Mouse (Mus musculus) adrenal gland, postnatal 14 days (tissue): ENCODE data around the gene Upk1b. TPM values are rescaled to one million over a fixed set of nuclear protein-coding genes. Genes with fewer than 3 reads are reported as not detected.
A peak's percentile ranks its signal among the peaks of the same experiment; 100 is the strongest.

Source experiments
- DNase-seq: peaks from one replicate; pipeline ENCODE4 v3.0.0; 2021; ENCODE audit warnings: mixed read lengths
- total RNA-seq: library from RNA; stranded (reverse); gene quantifications from 2 replicates; pipeline ENCODE4 v1.2.3, GENCODE M21; 2021

The Upk1b gene
- total RNA-seq, 1 experiment from 2014 or later: 3.7 TPM

DNA sequence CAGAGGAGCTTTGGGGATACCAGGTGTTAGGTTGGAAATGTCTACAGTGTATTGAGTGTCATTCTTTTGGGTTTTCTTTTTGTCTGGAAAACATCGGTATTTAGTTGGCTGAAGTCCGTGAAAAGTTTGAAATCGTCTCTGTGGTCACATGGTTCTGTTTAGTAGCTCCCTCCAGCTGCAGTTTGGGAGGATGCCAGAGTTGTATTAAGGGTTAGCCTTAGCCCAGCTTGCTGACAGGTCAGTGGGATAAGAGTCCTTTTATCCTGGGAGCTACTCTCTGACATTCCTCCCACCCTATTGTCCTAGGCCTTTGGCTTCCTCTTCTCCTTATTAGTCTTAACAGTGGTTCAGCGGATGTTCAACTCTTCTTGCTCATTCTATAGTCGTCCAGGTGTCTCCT, 38.2 kb downstream of the Upk1b start:
- DNase-seq: no peak

DNA sequence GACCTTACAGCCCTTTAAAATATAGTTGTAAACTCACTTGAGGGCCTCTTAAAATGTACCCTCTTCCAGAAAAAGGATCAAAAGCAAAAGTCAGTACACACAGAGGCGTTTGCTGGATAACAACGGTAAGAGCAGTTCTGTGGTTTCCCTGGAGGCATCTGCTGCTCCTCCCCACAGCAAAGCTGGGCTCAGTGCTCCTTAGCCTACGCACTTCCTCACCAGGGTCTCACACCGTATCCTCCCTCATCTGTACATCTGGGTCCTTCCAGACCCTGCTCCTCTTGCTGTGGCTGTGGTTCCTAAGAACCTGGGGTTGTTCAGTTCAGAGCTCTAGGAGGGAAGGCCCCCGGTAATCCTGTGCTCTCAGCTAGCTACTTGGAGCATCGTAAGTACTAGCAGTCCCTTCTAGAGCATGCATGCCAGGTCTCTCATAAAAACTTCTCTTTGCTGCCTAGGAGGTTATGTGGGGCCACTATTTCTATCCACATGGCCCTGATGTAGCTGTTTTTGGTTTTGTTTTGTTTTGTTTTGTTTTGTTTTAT, 39.2 kb downstream of the Upk1b start:
- no peak for DNase-seq

DNA sequence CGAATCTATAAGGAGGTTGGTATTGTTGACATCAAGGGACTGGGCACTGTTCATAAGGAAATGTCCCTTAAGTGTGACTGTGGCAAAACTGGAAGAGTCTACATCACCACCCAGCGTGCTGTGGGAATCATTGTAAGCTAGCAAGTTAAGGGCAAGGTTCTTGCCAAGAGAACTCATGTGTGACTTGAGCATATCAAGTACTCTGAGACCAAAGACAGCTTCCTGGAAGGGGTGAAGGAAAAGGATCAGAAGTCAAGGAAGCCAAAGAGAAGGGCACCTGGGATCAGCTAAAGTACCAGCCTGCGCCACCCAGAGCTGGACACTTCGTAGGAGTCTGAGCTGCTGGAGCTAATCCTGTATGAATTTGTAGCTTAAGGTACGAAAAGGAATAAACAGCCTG, 39.9 kb downstream of the Upk1b start:
- no peak for DNase-seq

DNA sequence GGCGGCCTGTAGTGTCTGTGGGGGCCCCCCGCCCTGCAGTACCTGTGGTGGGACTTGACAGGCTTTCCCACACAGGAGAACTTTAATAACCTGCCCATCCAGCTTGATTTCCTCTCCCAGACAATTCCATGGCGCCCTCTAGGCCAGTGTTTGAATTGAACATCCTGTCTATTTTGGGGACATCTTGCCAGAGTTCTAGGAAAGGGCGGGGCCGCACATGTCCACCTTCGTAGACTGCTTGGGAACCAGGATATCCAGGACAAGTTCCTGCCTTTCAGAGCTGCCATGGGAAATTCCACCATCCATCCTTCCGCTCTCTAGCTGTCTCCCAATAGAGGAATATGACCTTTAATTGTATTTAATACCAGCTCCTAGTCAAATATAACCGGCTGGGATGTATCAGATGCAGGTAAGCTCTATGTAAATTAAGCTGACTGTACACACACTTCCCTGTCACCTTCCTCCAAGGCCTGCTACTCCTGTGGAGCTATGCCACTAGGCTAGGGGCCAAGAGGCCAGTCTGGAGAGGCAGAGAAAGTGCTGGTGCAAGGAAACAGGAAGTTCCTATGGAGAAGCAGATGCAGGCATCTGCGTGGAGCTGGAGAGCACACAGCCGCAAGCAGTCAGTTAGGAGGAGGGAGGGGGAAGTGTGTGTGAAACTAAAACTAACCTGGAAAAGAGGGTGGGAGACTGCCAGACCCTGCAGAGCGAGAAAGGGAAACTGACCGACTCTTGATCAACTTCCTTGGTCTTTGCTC, 41.8 kb downstream of the Upk1b start:
- peak; percentile 34 for DNase-seq

DNA sequence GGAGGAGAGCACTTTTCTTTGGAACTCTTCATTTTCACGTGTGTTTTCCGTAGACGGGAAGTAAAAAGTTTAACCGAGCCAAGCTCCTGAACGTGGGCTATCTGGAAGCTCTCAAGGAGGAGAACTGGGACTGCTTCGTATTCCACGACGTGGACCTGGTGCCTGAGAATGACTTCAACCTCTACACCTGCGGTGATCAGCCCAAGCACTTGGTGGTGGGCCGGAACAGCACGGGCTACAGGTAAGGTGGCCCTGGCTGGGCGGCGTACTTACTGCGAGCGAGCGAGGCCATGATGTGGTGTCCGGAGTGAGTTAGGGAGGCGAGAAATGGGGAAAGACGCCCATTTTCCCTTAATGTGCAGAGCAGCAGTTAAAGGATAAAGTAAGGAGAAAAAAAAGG, 42.5 kb downstream of the Upk1b start:
- DNase-seq: no peak

DNA sequence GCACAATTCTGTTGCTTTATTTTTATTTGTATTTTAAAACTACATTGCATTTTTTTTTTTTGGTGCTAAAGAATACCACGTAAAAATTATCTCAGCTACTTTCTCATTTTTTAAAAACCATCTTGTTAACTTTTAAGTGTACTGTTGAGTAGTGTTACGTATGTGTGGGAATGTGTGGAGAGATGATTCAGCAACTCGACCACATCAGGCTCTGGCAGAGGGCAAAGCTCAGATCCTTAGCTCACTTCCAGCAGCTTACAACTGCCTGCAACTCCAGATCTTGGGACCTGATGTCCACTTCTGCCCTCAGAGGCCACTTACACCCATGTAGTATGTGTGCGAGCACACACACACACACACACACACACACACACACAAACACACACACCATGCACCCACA, 43.6 kb downstream of the Upk1b start:
- DNase-seq: no peak

DNA sequence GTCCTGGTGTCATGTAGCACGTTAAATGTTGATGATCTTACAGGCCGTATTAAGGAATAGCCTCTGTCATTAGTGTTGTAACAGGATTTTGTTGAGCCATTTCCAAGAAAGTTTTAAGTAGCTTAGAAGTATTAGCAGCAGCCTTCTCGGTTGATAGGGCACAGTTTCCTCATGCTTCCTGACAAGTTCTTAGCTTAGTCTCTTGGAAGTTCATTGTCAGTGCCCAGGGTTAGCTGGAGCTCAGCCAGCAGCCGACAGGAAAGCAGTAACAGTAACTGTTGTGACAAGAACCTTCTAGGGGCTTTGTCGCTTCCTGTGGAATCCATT, 44.0 kb downstream of the Upk1b start:
- peak; percentile 66 for DNase-seq

DNA sequence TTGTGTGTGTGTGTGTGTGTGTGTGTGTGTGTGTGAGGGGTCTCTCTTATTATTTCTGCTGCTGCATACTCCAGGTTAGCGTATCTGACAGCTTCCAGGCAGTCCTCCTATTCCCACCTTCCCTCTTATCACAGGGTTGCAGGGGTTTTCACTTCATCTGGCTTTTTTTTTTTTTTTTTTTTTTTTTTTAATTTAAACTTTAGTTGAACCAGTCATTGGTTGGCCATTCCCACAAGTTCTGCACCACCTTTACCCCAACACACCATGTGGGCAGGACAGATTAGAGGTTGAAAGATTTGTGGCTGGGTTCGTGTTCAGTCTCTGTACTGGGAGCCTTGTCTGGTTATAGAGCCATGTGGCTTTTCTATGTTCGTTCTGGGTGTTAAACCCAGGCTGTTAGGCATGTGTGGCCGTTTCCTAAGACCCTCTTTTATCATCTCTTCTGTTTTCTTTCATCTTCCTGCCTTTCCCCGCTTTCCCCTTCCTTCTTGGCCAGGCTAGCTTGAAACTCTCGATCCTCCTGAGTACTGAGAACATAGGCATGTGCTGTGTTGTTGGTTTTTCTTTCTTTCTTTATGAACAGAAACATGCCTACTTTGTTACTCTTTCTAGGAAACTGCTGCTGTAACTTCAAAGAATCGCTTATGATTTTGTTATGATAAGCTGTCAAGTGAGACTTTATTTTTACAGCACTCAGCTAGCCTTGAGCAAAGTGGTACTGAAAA, 44.5 kb downstream of the Upk1b start:
- no peak for DNase-seq

DNA sequence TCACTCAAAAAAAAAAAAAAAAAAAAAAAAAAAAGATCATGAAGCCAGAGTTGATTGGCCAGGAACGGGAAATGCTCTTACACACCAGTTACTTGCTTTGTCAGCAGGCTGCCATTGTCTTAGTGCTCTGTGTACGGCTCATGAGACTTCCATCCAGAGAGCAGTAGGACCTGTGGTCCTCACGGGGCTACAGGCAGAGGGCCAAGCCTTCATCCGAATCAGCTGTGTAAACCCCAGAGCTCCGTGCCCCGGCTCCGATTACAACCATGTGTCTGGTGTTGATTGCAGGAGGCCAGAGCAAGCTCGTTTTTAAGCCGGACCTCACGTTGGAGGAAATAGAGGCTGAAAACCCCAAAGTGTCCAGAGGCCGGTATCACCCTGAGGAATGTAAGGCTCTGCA, 46.5 kb downstream of the Upk1b start:
- DNase-seq: no peak

DNA sequence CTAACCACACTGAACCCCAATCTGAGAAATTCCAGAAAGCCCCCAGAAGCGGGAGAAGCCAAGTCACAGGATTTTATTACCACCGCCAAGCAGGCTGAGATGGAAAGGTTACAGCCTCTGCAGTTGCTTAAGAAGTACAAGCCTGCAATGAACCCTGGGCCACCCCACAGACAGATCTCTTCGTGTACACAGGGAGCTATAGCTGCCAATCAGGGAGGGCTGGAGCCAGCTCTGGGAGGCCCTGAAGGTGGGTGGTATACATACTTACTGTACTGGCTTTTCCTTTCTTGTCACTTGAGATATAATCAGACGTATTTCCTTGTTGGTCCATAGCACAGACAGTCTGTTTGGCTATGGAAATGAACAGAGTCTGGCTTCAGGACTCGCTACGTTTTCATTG, 49.3 kb downstream of the Upk1b start:
- no peak for DNase-seq

DNA sequence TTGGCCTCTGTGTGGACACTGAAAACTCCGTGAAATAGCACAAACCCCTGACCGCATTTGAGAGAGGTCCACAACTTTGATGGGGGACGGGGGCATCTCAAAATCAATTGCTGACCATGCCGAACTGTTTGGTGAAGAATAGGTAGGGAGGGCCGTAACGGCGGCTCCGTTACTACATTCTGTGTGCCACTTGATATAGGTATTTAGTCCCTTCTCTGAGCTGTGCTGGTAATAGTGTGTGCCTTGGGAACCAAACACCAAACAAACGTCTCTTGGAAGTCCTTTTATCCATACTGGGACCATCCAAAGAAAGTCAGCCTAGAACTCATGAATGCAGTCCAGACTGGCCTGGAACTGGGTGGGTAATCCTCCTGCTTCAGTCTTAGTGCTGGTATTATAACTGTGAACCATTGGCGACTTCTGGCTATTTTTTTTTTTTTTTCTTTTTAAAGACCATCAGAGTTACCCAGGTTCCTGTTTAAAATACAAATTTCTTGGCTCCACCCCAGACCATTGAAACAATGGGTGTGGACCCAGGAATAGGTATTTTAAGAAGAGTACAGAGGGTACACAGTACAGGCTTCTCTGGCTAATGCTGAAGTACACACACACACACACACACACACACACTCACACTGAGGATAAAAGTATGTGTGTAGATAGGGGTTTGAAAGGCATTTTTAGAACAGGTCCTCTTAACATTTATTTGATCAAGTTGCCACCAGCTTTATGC, 56.0 kb downstream of the Upk1b start:
- no peak for DNase-seq

DNA sequence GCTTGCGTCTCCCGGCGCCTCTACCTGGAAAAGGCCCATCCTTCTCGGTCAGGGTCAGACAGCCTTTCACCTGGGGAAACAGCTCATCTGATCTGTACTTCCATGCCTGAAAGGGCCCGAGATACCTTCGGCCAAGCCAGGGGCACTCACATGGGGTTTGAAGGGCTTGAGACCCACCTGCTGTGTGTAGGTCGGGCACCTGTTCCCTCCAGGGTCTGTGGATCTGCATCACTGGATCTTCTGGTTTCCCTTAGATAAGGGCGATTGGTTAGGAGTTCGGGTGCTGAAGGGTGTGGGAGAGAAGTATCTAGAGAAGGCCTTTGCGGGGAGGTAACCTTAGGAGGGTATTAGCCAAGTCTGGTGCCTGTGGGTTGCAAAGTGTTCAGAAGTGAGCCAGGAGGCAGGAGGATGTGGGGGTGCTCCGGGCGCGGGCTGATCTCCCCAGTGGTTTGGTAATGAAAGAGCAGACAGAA, 57.4 kb downstream of the Upk1b start:
- peak; percentile 35 for DNase-seq

DNA sequence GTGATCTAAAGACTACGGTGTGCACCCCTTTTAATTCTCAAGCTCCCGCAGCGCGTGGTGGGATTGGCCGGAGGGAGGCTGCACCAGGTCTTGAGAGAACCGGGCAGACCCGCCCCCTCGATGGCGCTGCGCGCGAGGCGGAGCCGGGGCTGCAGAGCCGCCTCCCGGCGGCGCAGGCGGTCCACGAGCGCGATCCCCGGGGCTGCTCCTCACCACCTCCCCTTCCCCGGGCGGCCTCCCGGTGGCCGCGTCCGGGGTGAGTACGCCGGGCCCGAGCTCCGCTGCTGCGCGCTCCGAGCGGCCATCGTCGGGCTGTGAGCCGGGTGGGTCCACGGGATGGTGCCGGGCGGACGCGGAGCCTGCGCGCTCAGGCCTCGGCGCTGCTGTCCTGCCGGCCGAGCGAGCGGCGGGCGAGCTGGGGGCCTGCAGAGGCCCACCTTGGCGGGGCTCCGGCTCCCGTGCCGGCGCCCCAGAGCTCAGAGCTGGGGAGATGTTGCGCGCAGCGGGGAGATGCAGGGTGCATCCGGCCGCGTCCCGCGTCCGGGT, 57.9 kb downstream of the Upk1b start, which contains the start of gene B4galt4:
TSS of gene B4galt4 (plus strand) at position 152 of the 546 bp plus-strand sequence.
- peak; percentile 87 for DNase-seq

DNA sequence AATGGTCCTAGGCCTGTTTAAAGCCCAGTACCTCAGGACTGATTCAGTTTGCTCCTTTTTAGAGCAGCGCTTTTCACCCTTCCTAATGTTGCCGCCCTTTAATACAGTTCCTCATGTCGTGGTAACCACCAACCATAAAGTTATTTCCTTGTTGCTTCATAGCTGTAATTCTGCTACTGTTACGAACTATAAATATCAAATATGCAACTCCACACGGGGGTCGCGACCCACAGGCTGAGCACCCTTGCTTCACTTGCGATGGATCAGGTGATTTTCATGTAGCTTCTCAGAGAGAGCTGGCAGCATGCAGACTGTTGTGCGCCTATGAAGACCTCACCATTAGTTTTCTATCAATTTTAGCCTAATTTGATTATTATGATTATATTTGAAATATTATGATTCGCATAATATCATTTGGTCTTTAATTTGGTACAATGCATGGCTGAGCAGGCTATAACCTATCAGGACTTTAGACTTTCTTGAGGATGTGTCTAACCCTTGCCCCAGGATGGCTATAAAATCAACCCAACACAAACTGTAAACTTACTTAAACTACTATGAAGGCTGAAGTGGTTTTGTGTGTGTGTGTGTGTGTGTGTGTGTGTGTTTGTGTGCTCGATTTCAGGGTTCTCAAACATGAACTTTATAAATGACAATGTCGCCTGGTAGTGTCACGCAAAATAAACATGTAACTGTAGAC, 58.8 kb downstream of the Upk1b start:
- DNase-seq: no peak

DNA sequence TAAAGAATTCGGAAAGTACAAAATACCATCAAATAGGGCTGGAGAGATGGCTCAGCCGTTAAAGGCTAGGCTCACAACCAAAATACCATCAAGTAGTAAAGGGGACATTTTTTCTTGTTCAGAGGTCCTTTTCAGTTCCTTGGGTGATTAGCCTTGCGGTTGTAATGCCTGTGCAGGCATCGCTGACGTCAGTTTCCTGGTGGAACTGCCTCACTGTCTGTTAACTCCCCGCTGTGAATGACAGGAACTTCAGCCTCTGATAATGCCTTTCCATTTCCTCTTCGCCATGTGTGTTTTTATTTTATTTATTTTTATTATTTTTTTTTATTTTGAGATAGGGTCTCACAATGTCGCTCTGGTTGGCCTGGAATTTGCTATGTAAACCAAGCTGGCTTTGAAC, 69.2 kb downstream of the Upk1b start:
- DNase-seq: no peak

DNA sequence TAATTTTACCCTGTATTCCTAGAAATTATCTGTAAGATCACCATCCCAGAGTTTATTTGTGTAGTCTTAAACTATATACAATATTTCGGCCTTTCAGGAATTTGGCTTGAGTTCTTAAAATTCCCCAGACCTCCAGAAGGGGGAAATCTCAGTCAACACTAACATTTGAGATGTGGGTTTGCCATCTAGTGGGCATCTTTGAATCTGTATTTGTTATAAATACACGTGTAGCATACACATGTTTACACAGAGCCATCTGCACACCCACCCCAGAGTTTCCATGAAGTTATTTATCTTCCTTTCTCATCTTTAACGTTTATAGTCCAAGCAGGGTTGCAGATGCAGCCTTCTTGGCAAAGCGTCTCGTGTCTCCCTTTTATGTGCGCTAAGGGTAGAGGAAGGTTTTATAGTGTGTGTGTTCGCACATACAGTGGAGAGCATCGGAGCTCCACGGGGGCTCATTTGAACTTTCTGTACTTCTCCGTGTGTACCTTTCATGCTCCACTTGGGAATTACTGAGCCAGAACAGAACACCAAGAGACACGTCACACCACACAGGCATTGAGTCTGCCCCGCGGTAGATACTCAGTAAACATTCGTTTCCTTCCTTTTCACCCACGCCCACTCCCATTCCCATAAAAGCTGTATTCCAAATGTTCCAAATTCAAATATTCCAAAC, 70.4 kb downstream of the Upk1b start:
- peak; percentile 27 for DNase-seq

DNA sequence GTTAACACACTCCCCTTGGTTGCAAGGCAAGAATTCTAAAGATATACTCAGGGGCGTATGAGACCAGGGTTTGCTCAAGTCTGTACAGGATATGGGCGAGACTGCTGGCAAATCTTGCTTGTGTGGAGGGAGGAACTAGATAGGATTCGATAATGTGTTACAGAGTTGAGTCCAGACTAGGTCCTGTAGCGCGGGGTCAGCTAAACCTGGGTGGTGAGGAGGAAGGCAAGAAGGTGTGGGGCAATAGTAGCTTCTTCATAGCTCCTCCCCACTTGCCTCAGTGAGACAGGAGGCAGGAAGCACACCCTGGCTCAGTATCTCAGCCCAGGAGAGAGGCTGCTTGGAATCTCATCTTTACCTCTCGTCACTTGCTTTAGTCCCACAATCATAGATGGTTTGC, 71.0 kb downstream of the Upk1b start:
- DNase-seq: no peak

DNA sequence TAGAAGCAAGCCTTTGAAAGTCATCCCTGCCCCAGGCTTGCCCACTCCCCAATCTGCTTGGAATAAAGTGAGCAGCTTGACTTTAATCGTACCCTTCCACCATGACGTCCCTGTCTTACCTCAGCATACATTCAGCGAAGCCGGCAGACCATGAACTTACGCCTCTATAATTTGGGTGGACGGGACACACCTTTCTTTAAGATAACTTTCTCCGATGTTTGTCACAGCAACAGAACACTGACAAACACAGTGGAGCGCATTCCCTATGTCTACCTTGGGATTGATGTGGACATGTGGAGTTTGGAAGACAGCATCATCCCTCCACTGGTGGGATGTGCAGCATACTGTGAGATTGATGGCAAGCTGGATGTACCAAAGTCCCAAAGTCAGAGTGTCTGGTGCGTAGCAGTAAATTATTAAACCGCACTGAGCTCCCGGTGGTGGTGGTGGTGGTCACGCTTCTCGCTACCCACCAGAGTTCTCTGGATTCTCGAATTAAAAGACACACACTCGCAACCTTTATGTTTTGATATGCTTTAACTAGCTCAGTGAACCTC, 71.5 kb downstream of the Upk1b start:
- no peak for DNase-seq

DNA sequence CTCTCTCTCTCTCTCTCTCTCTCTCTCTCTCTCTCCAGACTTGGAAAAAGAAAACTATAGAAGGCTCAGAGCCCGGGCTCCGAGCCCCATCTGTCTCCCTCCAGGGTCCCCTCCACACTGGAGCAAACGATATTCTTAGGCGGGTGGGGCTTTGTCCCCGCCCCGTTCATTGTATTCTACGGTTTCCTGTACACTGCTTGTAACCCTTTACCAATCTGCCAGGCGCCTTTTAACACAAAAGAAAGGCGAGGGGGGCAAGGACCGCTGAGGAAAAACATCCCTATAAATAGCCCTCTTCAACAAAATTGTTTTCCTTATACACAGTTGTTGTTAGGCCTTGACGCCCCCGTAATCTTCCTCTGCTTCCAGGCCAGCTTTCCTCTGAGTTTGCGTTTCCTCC, 75.2 kb downstream of the Upk1b start:
- peak; percentile 38 for DNase-seq

DNA sequence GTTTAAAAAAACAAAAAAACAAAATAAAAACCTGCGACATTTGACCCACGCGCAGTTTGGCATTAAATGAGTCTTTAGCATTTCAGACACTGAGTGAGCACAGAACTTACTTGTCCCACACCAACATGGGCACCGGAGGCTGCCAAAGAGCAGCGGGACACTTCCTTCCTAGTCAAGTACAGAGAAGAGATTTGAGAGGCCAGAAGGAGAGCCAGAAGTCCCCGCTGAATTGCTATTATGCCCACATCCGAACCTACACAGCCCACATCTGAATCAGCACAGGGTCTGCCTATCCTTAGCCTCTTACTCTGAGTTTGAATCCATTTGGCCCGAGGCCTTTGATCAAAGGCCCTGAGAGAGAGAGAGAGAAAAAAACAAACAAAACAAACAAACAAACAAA, 75.9 kb downstream of the Upk1b start:
- no peak for DNase-seq
